30 mouse cellular contexts compared by ENCODE assay signal in the genomic region with DNA sequence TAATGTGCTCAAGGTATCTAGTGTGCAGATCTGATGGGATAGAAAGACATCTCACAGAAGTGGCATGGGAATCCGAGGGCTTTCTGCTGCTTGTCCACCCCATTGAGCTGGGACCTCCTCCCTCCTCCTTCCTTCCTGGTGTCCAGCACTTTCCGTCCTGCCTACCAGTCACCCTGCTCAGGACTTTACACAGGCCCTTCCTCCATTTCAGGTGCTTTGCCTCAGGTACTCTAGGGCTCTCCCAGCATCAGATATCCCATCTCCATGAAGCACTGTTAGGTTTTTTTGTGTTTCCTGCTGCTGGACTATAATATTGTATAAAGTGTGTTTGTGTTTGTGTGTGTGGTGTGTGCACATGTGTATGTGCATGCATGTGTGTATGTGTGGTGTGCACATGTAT.
"Had no signal": no experiment of that assay in that cellular context is flagged by ENCODE, and none has a peak within 500 bp of the region (broad histone marks: within the 10 kb centered on the region; RNA-seq: fewer than 3 reads in every experiment).

No protein-coding gene starts in this region.

- DNase-seq: left cerebral cortex, postnatal 4 days; liver; liver, embryonic 13.5 days; liver, postnatal 0 days; lung, adult 2 months; lung, embryonic 14.5 days; lung, postnatal 10 days; lung, postnatal 14 days; lung, postnatal 36 days; lung, postnatal 4 days; midbrain, embryonic 14.5 days had no signal

- H3K4me2 ChIP-seq: limb, embryonic 12.5 days; limb, embryonic 13.5 days; limb, embryonic 15.5 days; liver, embryonic 11.5 days; liver, embryonic 12.5 days; liver, embryonic 13.5 days; liver, embryonic 15.5 days; lung, embryonic 14.5 days; lung, embryonic 15.5 days; midbrain, embryonic 12.5 days; midbrain, embryonic 13.5 days; midbrain, embryonic 15.5 days; neural tube, embryonic 12.5 days had no signal

- H3K27ac ChIP-seq: left cerebral cortex, adult 2 months; limb, embryonic 10.5 days; limb, embryonic 12.5 days; limb, embryonic 13.5 days; limb, embryonic 15.5 days; liver, embryonic 12.5 days; liver, embryonic 13.5 days; liver, embryonic 14.5 days; liver, embryonic 15.5 days; lung, embryonic 15.5 days; macrophage; midbrain, embryonic 12.5 days; midbrain, embryonic 13.5 days; midbrain, embryonic 15.5 days; neural tube, embryonic 12.5 days had no signal

- H3K9ac ChIP-seq: limb, embryonic 12.5 days; limb, embryonic 13.5 days; limb, embryonic 15.5 days; liver, embryonic 12.5 days; liver, embryonic 13.5 days; liver, embryonic 14.5 days; liver, embryonic 15.5 days; liver, postnatal 0 days; lung, embryonic 14.5 days; lung, embryonic 15.5 days; midbrain, embryonic 12.5 days; midbrain, embryonic 13.5 days; midbrain, embryonic 15.5 days; neural tube, embryonic 12.5 days had no signal

- H3K9me3 ChIP-seq: limb, embryonic 10.5 days; limb, embryonic 12.5 days; limb, embryonic 13.5 days; limb, embryonic 15.5 days; liver, embryonic 12.5 days; liver, embryonic 13.5 days; liver, embryonic 15.5 days; lung, embryonic 15.5 days; megakaryocyte, embryonic 14.5 days; midbrain, embryonic 12.5 days; midbrain, embryonic 13.5 days; midbrain, embryonic 15.5 days; neural tube, embryonic 12.5 days had no signal

- H3K27me3 ChIP-seq: limb, embryonic 12.5 days; limb, embryonic 13.5 days; limb, embryonic 15.5 days; liver, embryonic 13.5 days; liver, embryonic 15.5 days; lung, embryonic 15.5 days; midbrain, embryonic 12.5 days; midbrain, embryonic 13.5 days; midbrain, embryonic 15.5 days; neural tube, embryonic 12.5 days had no signal

- H3K4me3 ChIP-seq: left cerebral cortex, adult 2 months; limb, embryonic 10.5 days; limb, embryonic 12.5 days; limb, embryonic 13.5 days; limb, embryonic 15.5 days; liver, embryonic 12.5 days; liver, embryonic 13.5 days; liver, embryonic 15.5 days; lung, embryonic 15.5 days; megakaryocyte, embryonic 14.5 days; midbrain, embryonic 12.5 days; midbrain, embryonic 13.5 days; midbrain, embryonic 15.5 days; myocyte; neural tube, embryonic 12.5 days had no signal

- H3K36me3 ChIP-seq: limb, embryonic 12.5 days; limb, embryonic 13.5 days; limb, embryonic 15.5 days; liver, embryonic 12.5 days; liver, embryonic 13.5 days; liver, embryonic 15.5 days; lung, embryonic 15.5 days; midbrain, embryonic 12.5 days; midbrain, embryonic 13.5 days; midbrain, embryonic 15.5 days had no signal

- ATAC-seq: liver, embryonic 12.5 days; liver, postnatal 0 days; lung, postnatal 0 days; midbrain, embryonic 13.5 days; midbrain, embryonic 15.5 days; midbrain, embryonic 16.5 days had no signal
